Mouse (Mus musculus): ENCODE results near the gene Cd300a. TPM values are rescaled to one million over a fixed set of nuclear protein-coding genes. Genes with fewer than 3 reads are reported as not detected.
A peak's percentile ranks its signal among the peaks of the same experiment; 100 is the strongest.
"Not testable (repeated sequence)": the region's sequence is repeated elsewhere in the genome, so short reads cannot be mapped to it uniquely, and the experiment has no call there.

Gene Cd300a
- polyA plus RNA-seq, 1 experiment from 2014 or later, result 2.2 TPM

DNA sequence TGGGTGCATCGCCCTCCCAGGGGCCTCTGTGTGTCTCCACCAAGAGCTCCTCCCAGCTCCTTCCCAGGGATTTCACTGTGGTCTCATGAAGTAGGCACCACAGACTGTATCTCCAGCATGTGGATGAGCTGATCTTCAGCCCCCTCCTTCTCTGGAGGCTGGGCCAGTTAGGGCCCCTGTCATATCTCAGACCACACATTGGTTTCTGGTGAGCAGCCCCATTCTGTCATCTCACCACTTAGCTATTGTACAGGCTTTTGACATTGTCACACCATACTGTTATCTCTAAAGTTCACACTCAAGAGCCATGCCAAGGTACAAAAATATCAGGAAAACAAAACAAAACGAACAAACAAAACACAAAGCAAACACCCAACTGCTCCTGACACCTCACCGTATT lies 6.2 kb downstream of the Cd300a start:
- no peak overlapping the region for H3K9ac ChIP-seq (replicated peaks; ENCODE audit: low read length)
- WGBS, result 78% methylated on average over 3 of the region's 3 CpGs

DNA sequence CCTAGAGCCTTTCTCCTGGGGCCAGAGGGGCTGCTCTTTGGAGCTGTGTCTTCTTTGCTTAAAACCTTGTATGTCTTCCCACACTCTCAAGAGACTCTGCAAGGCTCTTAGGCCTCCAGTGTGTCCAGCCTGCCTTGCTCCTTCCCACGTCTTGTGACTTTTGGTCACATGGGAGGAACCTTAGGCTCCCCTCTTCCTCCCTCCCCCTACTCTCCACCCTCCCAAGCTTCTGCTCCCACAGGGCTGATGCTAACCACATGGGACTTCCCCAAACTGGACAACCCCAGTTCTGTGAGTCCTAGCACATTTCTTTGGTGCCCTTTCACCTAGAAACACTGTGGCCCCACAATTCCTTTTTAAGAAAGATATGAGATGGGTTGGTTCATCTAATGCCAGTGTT lies 8.2 kb downstream of the Cd300a start:
- H3K4me3 ChIP-seq (ENCODE audit: low read length), result no peak overlapping the region
- H3K4me1 ChIP-seq (ENCODE audit: insufficient read depth, low read length), result no peaks in the 10 kb centered on the region
- H3K4me2 ChIP-seq (replicated peaks; ENCODE audit: low read depth, low read length), result no peak overlapping the region
- H3K9ac ChIP-seq (replicated peaks; ENCODE audit: low read length), result no peak overlapping the region
- no peak for ATAC-seq (ENCODE audit: low FRiP score, low TSS enrichment)
- no peaks in the 10 kb centered on the region for H3K36me3 ChIP-seq (ENCODE audit: insufficient read depth, low read length)
- WGBS, result 41% methylated on average over 1 of the region's 1 CpGs
- no peaks in the 10 kb centered on the region for H3K9me3 ChIP-seq (ENCODE audit: low read length)
- H3K27me3 ChIP-seq (ENCODE audit: insufficient read depth, low read length), result no peaks in the 10 kb centered on the region
- no peak overlapping the region for H3K27ac ChIP-seq (ENCODE audit: low read length)

More for the DNA sequence above, 6.2 kb downstream of the Cd300a start:
- Histone ChIP-seq H3K9me3 (ENCODE audit: low read length) (no peaks in the 10 kb centered on the region), H3K36me3 (ENCODE audit: insufficient read depth, low read length) (no peaks in the 10 kb centered on the region), H3K4me2 (replicated peaks; ENCODE audit: low read depth, low read length) (no peak overlapping the region), H3K4me3 (ENCODE audit: low read length) (no peak overlapping the region), H3K4me1 (ENCODE audit: insufficient read depth, low read length) (no peaks in the 10 kb centered on the region), H3K27ac (ENCODE audit: low read length) (no peak overlapping the region), H3K27me3 (ENCODE audit: insufficient read depth, low read length) (no peaks in the 10 kb centered on the region)
- no peak for ATAC-seq (ENCODE audit: low FRiP score, low TSS enrichment)

DNA sequence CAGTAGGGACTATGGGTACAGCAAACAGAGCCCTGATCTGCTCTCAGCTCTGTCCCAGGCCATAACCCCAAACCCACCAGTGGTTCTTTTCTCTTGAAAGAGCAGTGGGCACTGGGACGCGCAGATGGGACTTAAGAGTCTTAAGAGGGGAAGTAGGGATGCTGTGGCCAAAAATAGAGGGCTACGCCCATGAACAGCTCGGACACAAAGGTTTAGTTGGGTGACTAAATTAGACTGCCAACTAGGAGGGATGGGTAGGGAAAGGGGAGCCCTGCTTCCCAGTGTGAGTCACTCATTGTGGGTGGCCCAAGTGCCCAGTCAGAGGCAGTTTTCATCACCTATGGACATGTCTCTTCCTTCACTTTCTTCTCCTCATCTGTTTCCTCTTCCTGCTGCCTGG lies 13.4 kb downstream of the Cd300a start:
- H3K4me2 ChIP-seq (replicated peaks; ENCODE audit: low read depth, low read length), result no peak overlapping the region
- no peak overlapping the region for H3K9ac ChIP-seq (replicated peaks; ENCODE audit: low read length)
- no peak overlapping the region for H3K4me3 ChIP-seq (ENCODE audit: low read length)
- no peaks in the 10 kb centered on the region for H3K27me3 ChIP-seq (ENCODE audit: insufficient read depth, low read length)
- no peaks in the 10 kb centered on the region for H3K9me3 ChIP-seq (ENCODE audit: low read length)
- no peaks in the 10 kb centered on the region for H3K36me3 ChIP-seq (ENCODE audit: insufficient read depth, low read length)
- ATAC-seq (ENCODE audit: low FRiP score, low TSS enrichment), result no peak
- no peaks in the 10 kb centered on the region for H3K4me1 ChIP-seq (ENCODE audit: insufficient read depth, low read length)
- WGBS, result 92% methylated on average over 4 of the region's 4 CpGs
- no peak overlapping the region for H3K27ac ChIP-seq (ENCODE audit: low read length)

DNA sequence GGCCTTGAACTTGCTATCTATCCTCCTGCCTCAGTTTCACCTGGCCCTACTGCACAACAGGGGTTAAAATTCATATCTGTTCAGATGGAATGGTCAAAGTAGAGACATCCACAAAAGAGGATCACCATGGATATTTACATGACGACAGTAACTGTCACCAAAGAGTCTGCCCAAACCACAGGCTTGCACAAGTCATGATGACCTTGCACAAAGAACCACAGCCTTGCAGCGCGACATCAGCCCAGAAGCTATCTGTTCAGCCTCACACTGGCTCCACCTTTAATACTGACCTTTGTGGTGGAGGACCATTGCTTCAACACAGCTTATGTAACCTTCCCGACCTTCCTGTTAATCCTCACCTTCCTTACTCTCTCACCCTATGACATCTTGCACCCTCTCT lies 17.7 kb downstream of the Cd300a start:
- Histone ChIP-seq H3K4me2 (replicated peaks; ENCODE audit: low read depth, low read length) (no peak overlapping the region), H3K27me3 (ENCODE audit: insufficient read depth, low read length) (no peaks in the 10 kb centered on the region), H3K4me1 (ENCODE audit: insufficient read depth, low read length) (no peaks in the 10 kb centered on the region), H3K27ac (ENCODE audit: low read length) (no peak overlapping the region), H3K9me3 (ENCODE audit: low read length) (no peaks in the 10 kb centered on the region), H3K9ac (replicated peaks; ENCODE audit: low read length) (no peak overlapping the region), H3K4me3 (ENCODE audit: low read length) (no peak overlapping the region), H3K36me3 (ENCODE audit: insufficient read depth, low read length) (no peaks in the 10 kb centered on the region)
- 83% methylated on average over 4 of the region's 4 CpGs for WGBS
- no peak for ATAC-seq (ENCODE audit: low FRiP score, low TSS enrichment)

- 54% methylated on average over 4 of the region's 4 CpGs for WGBS
- H3K27ac ChIP-seq (ENCODE audit: low read length), result no peak overlapping the region
- H3K36me3 ChIP-seq (ENCODE audit: insufficient read depth, low read length), result no peaks in the 10 kb centered on the region
- no peak overlapping the region for H3K4me2 ChIP-seq (replicated peaks; ENCODE audit: low read depth, low read length)
- H3K9me3 ChIP-seq (ENCODE audit: low read length), result no peaks in the 10 kb centered on the region
- no peaks in the 10 kb centered on the region for H3K27me3 ChIP-seq (ENCODE audit: insufficient read depth, low read length)
- H3K4me3 ChIP-seq (ENCODE audit: low read length), result no peak overlapping the region
- no peak for ATAC-seq (ENCODE audit: low FRiP score, low TSS enrichment)
- H3K9ac ChIP-seq (replicated peaks; ENCODE audit: low read length), result no peak overlapping the region
- H3K4me1 ChIP-seq (ENCODE audit: insufficient read depth, low read length), result no peaks in the 10 kb centered on the region
Observed at GRCm38 (mm10) chr11:114908086-114908485, 18.2 kb downstream of the Cd300a start.

GRCm38 (mm10) chr11:114909538-114909937 lies 19.7 kb downstream of the Cd300a start:
- not testable (repeated sequence) for H3K4me1 ChIP-seq (ENCODE audit: insufficient read depth, low read length); H3K9me3 ChIP-seq (ENCODE audit: low read length); H3K4me2 ChIP-seq (replicated peaks; ENCODE audit: low read depth, low read length); H3K9ac ChIP-seq (replicated peaks; ENCODE audit: low read length); ATAC-seq (ENCODE audit: low FRiP score, low TSS enrichment); H3K36me3 ChIP-seq (ENCODE audit: insufficient read depth, low read length); H3K4me3 ChIP-seq (ENCODE audit: low read length); H3K27me3 ChIP-seq (ENCODE audit: insufficient read depth, low read length); H3K27ac ChIP-seq (ENCODE audit: low read length)
- 53% methylated on average over 3 of the region's 3 CpGs for WGBS

GRCm38 (mm10) chr11:114912847-114913246 lies 23.0 kb downstream of the Cd300a start:
- H3K36me3 ChIP-seq (ENCODE audit: insufficient read depth, low read length), result no peaks in the 10 kb centered on the region
- no peaks in the 10 kb centered on the region for H3K4me1 ChIP-seq (ENCODE audit: insufficient read depth, low read length)
- no peak overlapping the region for H3K4me2 ChIP-seq (replicated peaks; ENCODE audit: low read depth, low read length)
- H3K27me3 ChIP-seq (ENCODE audit: insufficient read depth, low read length), result no peaks in the 10 kb centered on the region
- no peaks in the 10 kb centered on the region for H3K9me3 ChIP-seq (ENCODE audit: low read length)
- H3K9ac ChIP-seq (replicated peaks; ENCODE audit: low read length), result no peak overlapping the region
- ATAC-seq (ENCODE audit: low FRiP score, low TSS enrichment), result peak; percentile 51; the same call in 1 of the 2 replicates
- H3K27ac ChIP-seq (ENCODE audit: low read length), result no peak overlapping the region
- 18% methylated on average over 9 of the region's 9 CpGs for WGBS
- H3K4me3 ChIP-seq (ENCODE audit: low read length), result no peak overlapping the region

DNA sequence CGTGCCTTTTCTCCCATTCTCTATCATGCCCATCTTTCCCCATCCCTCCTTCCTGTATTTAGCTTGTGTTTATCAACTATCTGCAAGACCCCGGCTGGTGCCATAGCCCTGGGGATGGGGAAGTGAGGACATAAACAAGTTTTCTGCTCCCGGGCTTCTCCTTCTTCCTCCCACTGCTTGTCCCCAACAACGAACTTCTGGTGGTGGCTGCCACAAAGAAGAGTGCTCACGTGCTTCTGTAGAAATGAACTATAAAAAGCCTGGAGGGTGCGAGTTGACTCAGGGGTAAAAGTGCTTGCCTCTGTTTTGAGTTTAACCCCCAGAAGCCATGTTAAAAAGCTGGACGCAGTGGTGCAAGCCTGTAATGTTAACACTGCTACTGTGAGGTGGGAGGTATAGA lies 25.1 kb downstream of the Cd300a start:
- no peak overlapping the region for H3K27ac ChIP-seq (ENCODE audit: low read length)
- no peaks in the 10 kb centered on the region for H3K36me3 ChIP-seq (ENCODE audit: insufficient read depth, low read length)
- 38% methylated on average over 7 of the region's 7 CpGs for WGBS
- H3K4me2 ChIP-seq (replicated peaks; ENCODE audit: low read depth, low read length), result no peak overlapping the region
- H3K4me3 ChIP-seq (ENCODE audit: low read length), result no peak overlapping the region
- no peaks in the 10 kb centered on the region for H3K4me1 ChIP-seq (ENCODE audit: insufficient read depth, low read length)
- no peak overlapping the region for H3K9ac ChIP-seq (replicated peaks; ENCODE audit: low read length)
- no peaks in the 10 kb centered on the region for H3K9me3 ChIP-seq (ENCODE audit: low read length)
- no peak for ATAC-seq (ENCODE audit: low FRiP score, low TSS enrichment)
- no peaks in the 10 kb centered on the region for H3K27me3 ChIP-seq (ENCODE audit: insufficient read depth, low read length)

DNA sequence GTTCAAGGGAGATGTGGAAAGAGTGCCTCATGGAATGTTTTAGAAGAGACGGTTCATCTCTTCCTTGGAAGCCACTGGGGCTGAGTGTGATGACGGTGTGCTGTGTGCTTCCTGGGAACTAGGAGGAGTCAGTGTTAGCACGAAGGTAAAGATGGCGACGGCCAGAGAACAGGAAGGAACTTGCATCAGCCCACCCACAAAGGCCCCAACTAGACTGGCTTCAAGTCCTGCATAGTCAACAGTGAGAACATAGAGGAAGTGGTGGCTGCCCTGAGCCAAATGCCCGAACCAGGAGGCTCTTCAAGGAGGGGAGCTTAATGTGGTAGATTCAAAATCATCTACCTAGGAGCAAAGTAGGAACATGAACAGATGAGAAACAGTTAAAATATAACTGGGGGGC lies 27.3 kb downstream of the Cd300a start:
- H3K36me3 ChIP-seq (ENCODE audit: insufficient read depth, low read length), result no peaks in the 10 kb centered on the region
- no peaks in the 10 kb centered on the region for H3K4me1 ChIP-seq (ENCODE audit: insufficient read depth, low read length)
- no peaks in the 10 kb centered on the region for H3K9me3 ChIP-seq (ENCODE audit: low read length)
- no peak overlapping the region for H3K4me3 ChIP-seq (ENCODE audit: low read length)
- 85% methylated on average over 6 of the region's 6 CpGs for WGBS
- no peaks in the 10 kb centered on the region for H3K27me3 ChIP-seq (ENCODE audit: insufficient read depth, low read length)
- no peak for ATAC-seq (ENCODE audit: low FRiP score, low TSS enrichment)
- H3K9ac ChIP-seq (replicated peaks; ENCODE audit: low read length), result no peak overlapping the region
- H3K27ac ChIP-seq (ENCODE audit: low read length), result no peak overlapping the region
- H3K4me2 ChIP-seq (replicated peaks; ENCODE audit: low read depth, low read length), result no peak overlapping the region

DNA sequence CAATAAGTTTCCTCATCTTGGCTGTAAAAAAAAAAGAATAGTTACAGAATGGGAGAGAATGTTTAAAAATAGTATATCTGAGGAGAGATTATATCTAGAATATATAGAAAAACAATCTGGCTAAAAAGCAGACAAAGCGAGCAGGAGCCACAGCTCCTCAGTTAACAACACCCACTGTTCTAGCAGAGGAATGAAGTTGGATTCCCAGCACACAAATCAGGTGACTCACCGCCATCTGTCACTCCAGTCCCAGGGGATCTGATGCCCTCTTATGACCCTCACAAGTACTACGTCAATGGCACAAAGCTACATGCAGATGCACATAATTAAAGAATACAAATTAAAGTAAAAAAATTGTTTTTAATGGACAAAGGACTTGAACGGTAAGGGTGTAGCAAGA lies 32.6 kb downstream of the Cd300a start:
- no peak overlapping the region for H3K4me2 ChIP-seq (replicated peaks; ENCODE audit: low read depth, low read length)
- H3K9me3 ChIP-seq (ENCODE audit: low read length), result no peaks in the 10 kb centered on the region
- H3K4me1 ChIP-seq (ENCODE audit: insufficient read depth, low read length), result no peaks in the 10 kb centered on the region
- H3K4me3 ChIP-seq (ENCODE audit: low read length), result no peak overlapping the region
- no peaks in the 10 kb centered on the region for H3K27me3 ChIP-seq (ENCODE audit: insufficient read depth, low read length)
- no peak overlapping the region for H3K9ac ChIP-seq (replicated peaks; ENCODE audit: low read length)
- no peak overlapping the region for H3K27ac ChIP-seq (ENCODE audit: low read length)
- H3K36me3 ChIP-seq (ENCODE audit: insufficient read depth, low read length), result no peaks in the 10 kb centered on the region
- no peak for ATAC-seq (ENCODE audit: low FRiP score, low TSS enrichment)
- WGBS, result 80% methylated on average over 4 of the region's 4 CpGs

GRCm38 (mm10) chr11:114923961-114924360 lies 34.1 kb downstream of the Cd300a start:
- H3K27ac ChIP-seq (ENCODE audit: low read length), result no peak overlapping the region
- WGBS, result 75% methylated on average over 4 of the region's 4 CpGs
- no peaks in the 10 kb centered on the region for H3K9me3 ChIP-seq (ENCODE audit: low read length)
- H3K4me2 ChIP-seq (replicated peaks; ENCODE audit: low read depth, low read length), result no peak overlapping the region
- H3K9ac ChIP-seq (replicated peaks; ENCODE audit: low read length), result no peak overlapping the region
- no peak overlapping the region for H3K4me3 ChIP-seq (ENCODE audit: low read length)
- no peak for ATAC-seq (ENCODE audit: low FRiP score, low TSS enrichment)
- no peaks in the 10 kb centered on the region for H3K27me3 ChIP-seq (ENCODE audit: insufficient read depth, low read length)
- H3K4me1 ChIP-seq (ENCODE audit: insufficient read depth, low read length), result no peaks in the 10 kb centered on the region
- H3K36me3 ChIP-seq (ENCODE audit: insufficient read depth, low read length), result no peaks in the 10 kb centered on the region

Data from kidney, embryonic 16.5 days (tissue).